Mouse (Mus musculus) kidney, adult 8-10 months (tissue): ENCODE data around the gene Hdac7.

Experiments
- DNase-seq, 2 experiments: peaks; one replicate each; pipeline ENCODE4 v3.0.0; 2022

Gene Hdac7

DNA sequence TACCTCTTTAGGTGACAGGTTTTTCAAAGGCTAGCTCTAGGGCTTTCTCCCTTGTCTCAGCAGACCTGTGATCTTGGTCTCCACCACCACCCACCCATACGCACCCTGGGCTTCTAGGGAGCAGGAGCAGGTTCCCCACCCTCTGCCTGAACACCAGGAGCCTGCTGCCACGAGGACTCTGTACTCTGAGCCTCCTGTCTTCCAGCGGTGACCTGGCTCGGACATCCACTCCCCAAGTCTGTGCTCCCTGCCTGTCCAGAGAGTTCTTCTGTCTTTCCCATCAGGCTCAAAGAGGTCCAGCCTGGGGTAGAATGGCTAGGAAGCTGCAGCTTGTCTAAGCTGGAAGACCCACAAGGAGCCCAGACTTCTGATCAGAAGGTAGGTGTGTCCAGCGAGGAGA lies 101.1 kb downstream of the Hdac7 start:
- DNase-seq: peak in 1 of 2 experiments; percentile 43
